Mouse (Mus musculus) midbrain, postnatal 0 days (tissue): ENCODE measurements around the gene Krt73. TPM values are rescaled to one million over a fixed set of nuclear protein-coding genes. Genes with fewer than 3 reads are reported as not detected.

Source experiments
- ATAC-seq: fragments of 200-750 bp; cut with Nextera tagmentation; 2 replicates; pipeline ENCODE4 v1.8.0; 2017; ENCODE audit warnings: moderate number of reproducible peaks, mild to moderate bottlenecking, moderate TSS enrichment, moderate library complexity; ENCODE audit not compliant: low FRiP score
- DNase-seq: peaks from one replicate; pipeline ENCODE4 v3.0.0-alpha.2; 2015; ENCODE audit warnings: low spot score
- H3K27ac ChIP-seq: fragments of 300-500 bp; sonication (generic); 2 replicates; pipeline ENCODE4 v1.5.1; 2014; ENCODE audit warnings: low read depth, mild to moderate bottlenecking, low read length, mixed read lengths
- H3K27me3 ChIP-seq: fragments of 300-500 bp; sonication (generic); 2 replicates; pipeline ENCODE4 v1.6.1; 2014; ENCODE audit warnings: low read length, control low read depth, mixed read lengths; ENCODE audit not compliant: insufficient read depth
- H3K36me3 ChIP-seq: fragments of 300-500 bp; sonication (generic); 2 replicates; pipeline ENCODE4 v1.6.1; 2014; ENCODE audit warnings: low read length, control low read depth, mixed read lengths; ENCODE audit not compliant: insufficient read depth
- H3K4me1 ChIP-seq: fragments of 300-500 bp; sonication (generic); 2 replicates; pipeline ENCODE4 v1.6.1; 2014; ENCODE audit warnings: mild to moderate bottlenecking, control low read depth, antibody characterized with exemption, low read length, mixed read lengths; ENCODE audit not compliant: insufficient read depth
- H3K4me2 ChIP-seq: fragments of 300-500 bp; sonication (generic); 2 replicates; pipeline ENCODE4 v1.6.1; 2014; ENCODE audit warnings: low read depth, mild to moderate bottlenecking, low read length, mixed read lengths; ENCODE audit not compliant: poor library complexity, severe bottlenecking
- H3K4me3 ChIP-seq: fragments of 300-500 bp; sonication (generic); 2 replicates; pipeline ENCODE4 v1.5.1; 2014; ENCODE audit warnings: low read depth, mild to moderate bottlenecking, low read length, moderate library complexity
- H3K9ac ChIP-seq: fragments of 300-500 bp; sonication (generic); replicated peaks from 2 replicates; pipeline ENCODE4 v1.6.1; 2014; ENCODE audit warnings: mild to moderate bottlenecking, low read length, moderate library complexity, mixed read lengths; ENCODE audit not compliant: poor library complexity, severe bottlenecking
- H3K9me3 ChIP-seq: fragments of 300-500 bp; sonication (generic); 2 replicates; pipeline ENCODE4 v1.6.1; 2016; ENCODE audit warnings: low read length, control low read depth
- CTCF ChIP-seq: IDR thresholded peaks from 2 replicates; pipeline ENCODE4 v1.5.1; 2016; ENCODE audit warnings: antibody characterized with exemption, mild to moderate bottlenecking
- WGBS: fragments of 180-500 bp; shearing (Covaris S2); extraction: QIAGEN DNeasy Blood & Tissue Kit; methylation state at CpG from one replicate; pipeline ENCODE4 v1.1.7; 2014; 5-methylcytosine and 5-hydroxymethylcytosine counted together
- polyA plus RNA-seq: library from polyadenylated mRNA; unstranded; fragments of >200 nt; fragmentation: Nextera tagmentation; extraction: Ambion mirVana; gene quantifications from 2 replicates; pipeline ENCODE4 v1.2.1, GENCODE M21; 2015
- total RNA-seq: library from RNA; depleted of rRNA; stranded (reverse); fragments of >200 nt; gene quantifications from 2 replicates; pipeline ENCODE4 v1.2.3, GENCODE M21; 2014; rRNA removed

Gene Krt73
- total RNA-seq: 1.3 TPM in 1 of 2 replicates, not detected in the other
- 0.36 and 0.39 TPM in 2 replicates for polyA plus RNA-seq

GRCm38 (mm10) chr15:101802296-101802835 is at the start of gene Krt73:
TSS of gene Krt73 (minus strand) at chr15:101802346.
- no peak for TF ChIP-seq CTCF
- WGBS: 60% methylated on average over 6 of the region's 6 CpGs
- H3K4me2 ChIP-seq: no peak within 1 kb of the TSS
- H3K36me3 ChIP-seq: no peaks in the 10 kb centered on the region
- H3K9ac ChIP-seq: no peak within 1 kb of the TSS
- H3K9me3 ChIP-seq: no peaks in the 10 kb centered on the region
- no peak within 1 kb of the TSS for H3K4me3 ChIP-seq
- H3K27ac ChIP-seq: no peak within 1 kb of the TSS
- 0 out of 2 replicates have a peak, but pooled peaks cover 3% of the 10 kb centered on the region for H3K4me1 ChIP-seq
- DNase-seq (peak; percentile 71), ATAC-seq (no peak)
- H3K27me3 ChIP-seq: no peaks in the 10 kb centered on the region

- ATAC-seq (no peak), DNase-seq (no peak)
- peaks cover 4% of the 10 kb centered on the region; the same call in 1 of the 2 replicates for H3K4me1 ChIP-seq
- H3K4me2 ChIP-seq: no peak within 1 kb of the TSS
- no peak within 1 kb of the TSS for H3K4me3 ChIP-seq
- H3K27me3 ChIP-seq: peaks cover 4% of the 10 kb centered on the region; the same call in 1 of the 2 replicates
- WGBS: 86% methylated on average over 6 of the region's 6 CpGs
- no peak for TF ChIP-seq CTCF
- H3K9me3 ChIP-seq: no peaks in the 10 kb centered on the region
- no peak within 1 kb of the TSS for H3K27ac ChIP-seq
- H3K9ac ChIP-seq: no peak within 1 kb of the TSS
- no peaks in the 10 kb centered on the region for H3K36me3 ChIP-seq
Observed at GRCm38 (mm10) chr15:101850694-101851093, 48.5 kb upstream of the Krt73 start, which contains the start of gene Krt1. TSS of gene Krt1 (minus strand) at chr15:101850794.

GRCm38 (mm10) chr15:101845971-101846403 is 43.8 kb upstream of the Krt73 start:
- 2% methylated on average over 34 of the region's 37 CpGs for WGBS

GRCm38 (mm10) chr15:101843192-101843591 is 41.0 kb upstream of the Krt73 start:
- Histone ChIP-seq H3K27ac (no peak overlapping the region), H3K4me3 (no peak overlapping the region)

More at GRCm38 (mm10) chr15:101845971-101846403, 43.8 kb upstream of the Krt73 start:
- peak overlapping the region; percentile 86 for H3K27ac ChIP-seq
- no peaks in the 10 kb centered on the region for H3K9me3 ChIP-seq
- H3K4me2 ChIP-seq: peak overlapping the region; percentile 74
- peak overlapping the region; percentile 65 for H3K9ac ChIP-seq
- no peaks in the 10 kb centered on the region for H3K27me3 ChIP-seq
- DNase-seq (peak; percentile 51), ATAC-seq (peak; percentile 78)
- H3K4me1 ChIP-seq: peaks cover 4% of the 10 kb centered on the region; the same call in 1 of the 2 replicates
- no peaks in the 10 kb centered on the region for H3K36me3 ChIP-seq
- TF ChIP-seq CTCF: 0 out of 2 replicates have a peak, but pooled peaks have one; percentile 0
- H3K4me3 ChIP-seq: peak overlapping the region; percentile 45

GRCm38 (mm10) chr15:101834784-101835328 is 32.7 kb upstream of the Krt73 start:
- Histone ChIP-seq H3K4me1 (no peaks in the 10 kb centered on the region), H3K36me3 (no peaks in the 10 kb centered on the region), H3K4me3 (no peak overlapping the region), H3K27ac (no peak overlapping the region), H3K27me3 (no peaks in the 10 kb centered on the region), H3K9ac (no peak overlapping the region), H3K4me2 (no peak overlapping the region), H3K9me3 (no peaks in the 10 kb centered on the region)
- WGBS: 64% methylated on average over 5 of the region's 5 CpGs
- no peak for ATAC-seq
- DNase-seq: no peak
- no peak; the same call in 1 of the 2 replicates for TF ChIP-seq CTCF

More at GRCm38 (mm10) chr15:101843192-101843591, 41.0 kb upstream of the Krt73 start:
- Histone ChIP-seq H3K9me3 (no peaks in the 10 kb centered on the region), H3K4me1 (peaks cover 4% of the 10 kb centered on the region; the same call in 1 of the 2 replicates), H3K36me3 (no peaks in the 10 kb centered on the region), H3K9ac (no peak overlapping the region), H3K4me2 (no peak overlapping the region), H3K27me3 (no peaks in the 10 kb centered on the region)
- WGBS: 63% methylated on average over 9 of the region's 9 CpGs
- ATAC-seq (no peak), DNase-seq (no peak)
- TF ChIP-seq CTCF: no peak

- WGBS: 55% methylated on average over 6 of the region's 6 CpGs
- Histone ChIP-seq H3K36me3 (no peaks in the 10 kb centered on the region), H3K4me3 (no peak overlapping the region), H3K9ac (no peak overlapping the region), H3K4me2 (no peak overlapping the region), H3K27ac (no peak overlapping the region), H3K27me3 (no peaks in the 10 kb centered on the region), H3K9me3 (no peaks in the 10 kb centered on the region), H3K4me1 (no peaks in the 10 kb centered on the region)
- DNase-seq (no peak), ATAC-seq (no peak)
- TF ChIP-seq CTCF: no peak
Observed at GRCm38 (mm10) chr15:101833131-101833530, 31.0 kb upstream of the Krt73 start.
